Mouse (Mus musculus) neural tube, embryonic 15.5 days (tissue): ENCODE results near the gene 1700125H20Rik. TPM values are rescaled to one million over a fixed set of nuclear protein-coding genes. Genes with fewer than 3 reads are reported as not detected.

Experiments
- polyA plus RNA-seq: library from polyadenylated mRNA; unstranded; fragments of >200 nt; fragmentation: Nextera tagmentation; extraction: Ambion mirVana; gene quantifications from 2 replicates; pipeline ENCODE4 v1.2.1, GENCODE M21; 2015

Gene 1700125H20Rik
- polyA plus RNA-seq, 1 experiment from 2014 or later: 0.47 TPM

Other genes starting within 250 kb of the 1700125H20Rik start
- gene Car4, start 212.6 kb upstream of the 1700125H20Rik start, polyA plus RNA-seq: 5.1 and 5.5 TPM in 2 replicates
- gene Usp32, start 30.2 kb upstream of the 1700125H20Rik start, polyA plus RNA-seq: 9.9 and 10.6 TPM in 2 replicates
- 46.7 and 47.0 TPM in 2 replicates for gene Appbp2, start 64.7 kb downstream of the 1700125H20Rik start, polyA plus RNA-seq
- 16.0 and 16.5 TPM in 2 replicates for gene Ppm1d, start 140.8 kb downstream of the 1700125H20Rik start, polyA plus RNA-seq
- gene Bcas3, start 182.8 kb downstream of the 1700125H20Rik start, polyA plus RNA-seq: 30.0 and 31.6 TPM in 2 replicates